Mouse (Mus musculus) limb, embryonic 15.5 days (tissue): ENCODE data around the gene Hoxc13. TPM values are rescaled to one million over a fixed set of nuclear protein-coding genes. Genes with fewer than 3 reads are reported as not detected.

Experiments
- ATAC-seq: fragments of 200-750 bp; cut with Nextera tagmentation; 2 replicates; pipeline ENCODE4 v1.8.0; 2017; ENCODE audit warnings: low read depth, moderate TSS enrichment; ENCODE audit not compliant: insufficient number of reproducible peaks, low FRiP score, low TSS enrichment
- H3K27ac ChIP-seq: fragments of 300-500 bp; sonication (generic); 2 replicates; pipeline ENCODE4 v1.5.1; 2015; ENCODE audit warnings: moderate library complexity, mild to moderate bottlenecking, inconsistent platforms
- H3K27me3 ChIP-seq: fragments of 300-500 bp; sonication (generic); 2 replicates; pipeline ENCODE4 v1.6.1; 2015; ENCODE audit warnings: inconsistent platforms
- H3K36me3 ChIP-seq: fragments of 300-500 bp; sonication (generic); 2 replicates; pipeline ENCODE4 v1.6.1; 2015; ENCODE audit warnings: inconsistent platforms
- H3K4me1 ChIP-seq: fragments of 300-500 bp; sonication (generic); 2 replicates; pipeline ENCODE4 v1.6.1; 2015; ENCODE audit warnings: inconsistent platforms
- H3K4me2 ChIP-seq: fragments of 300-500 bp; sonication (generic); 2 replicates; pipeline ENCODE4 v1.6.1; 2015; ENCODE audit warnings: mild to moderate bottlenecking, inconsistent platforms
- H3K4me3 ChIP-seq: fragments of 300-500 bp; sonication (generic); 2 replicates; pipeline ENCODE4 v1.5.1; 2015; ENCODE audit warnings: mild to moderate bottlenecking, inconsistent platforms
- H3K9ac ChIP-seq: fragments of 300-500 bp; sonication (generic); 2 replicates; pipeline ENCODE4 v1.6.1; 2015; ENCODE audit warnings: inconsistent platforms
- H3K9me3 ChIP-seq: fragments of 300-500 bp; sonication (generic); 2 replicates; pipeline ENCODE4 v1.6.1; 2016; ENCODE audit warnings: inconsistent platforms
- WGBS: fragments of 180-500 bp; shearing (Covaris S2); methylation state at CpG from one replicate; pipeline ENCODE4 v1.1.7; 2015; 5-methylcytosine and 5-hydroxymethylcytosine counted together
- polyA plus RNA-seq: library from polyadenylated mRNA; unstranded; fragments of >200 nt; fragmentation: Nextera tagmentation; extraction: Ambion mirVana; gene quantifications from 2 replicates; pipeline ENCODE4 v1.2.1, GENCODE M21; 2015

Hoxc13 gene
- polyA plus RNA-seq, 1 experiment from 2014 or later, result 7.7 TPM

- WGBS, result 8% methylated on average over 34 of the region's 34 CpGs
- no peak for ATAC-seq
- Histone ChIP-seq H3K4me1 (peaks cover 28% of the 10 kb centered on the region), H3K4me3 (peak overlapping the region; percentile 6; the same call in 1 of the 2 replicates), H3K36me3 (no peaks in the 10 kb centered on the region), H3K4me2 (peak overlapping the region; percentile 31), H3K27me3 (peaks cover 96% of the 10 kb centered on the region), H3K9me3 (no peaks in the 10 kb centered on the region), H3K9ac (no peak overlapping the region), H3K27ac (no peak overlapping the region)
These were observed 18.6 kb downstream of the Hoxc13 start for GRCm38 (mm10) chr15:102939256-102940155.

DNA sequence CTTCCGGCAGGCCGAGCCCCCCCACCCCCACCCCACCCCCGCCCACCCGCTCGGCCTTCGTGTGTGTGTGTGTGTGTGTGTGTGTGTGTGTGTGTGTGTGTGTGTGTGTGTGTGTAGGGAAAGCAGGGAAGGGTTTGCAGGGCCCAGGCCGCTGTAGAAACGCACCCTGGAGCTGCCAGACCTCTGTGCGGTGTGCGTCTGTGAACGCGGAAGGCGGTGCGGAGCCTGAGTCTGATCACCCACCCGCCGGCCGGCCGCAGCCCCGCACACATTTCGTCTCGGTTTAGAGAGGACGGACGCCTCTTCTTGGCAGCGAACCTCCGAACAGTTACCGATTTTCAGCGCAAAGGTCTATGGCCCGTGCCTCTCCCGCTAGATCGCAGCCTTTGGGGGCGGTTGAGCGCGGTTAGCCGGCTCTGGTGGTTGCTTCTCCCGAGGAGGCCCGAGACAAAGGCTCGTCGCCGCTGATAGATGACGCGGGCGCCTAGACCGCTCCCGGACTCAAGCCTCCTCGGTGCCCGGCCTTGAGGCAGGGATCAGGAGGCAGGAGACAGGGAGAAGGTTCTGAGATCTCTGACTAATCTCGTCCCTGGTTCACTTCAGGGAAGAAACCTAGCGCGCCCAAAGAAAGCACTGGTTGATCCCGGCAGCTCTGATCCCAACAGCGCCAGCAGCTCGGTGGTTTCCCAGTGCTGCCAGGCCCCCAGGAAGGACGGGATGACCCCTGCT lies 22.0 kb downstream of the Hoxc13 start:
- Histone ChIP-seq H3K36me3 (no peaks in the 10 kb centered on the region), H3K9ac (no peak overlapping the region), H3K9me3 (no peaks in the 10 kb centered on the region), H3K27ac (no peak overlapping the region), H3K4me1 (peaks cover 17% of the 10 kb centered on the region), H3K4me2 (peak overlapping the region; percentile 48), H3K27me3 (peaks cover 95% of the 10 kb centered on the region), H3K4me3 (peak overlapping the region; percentile 33)
- no peak for ATAC-seq
- 2% methylated on average over 51 of the region's 53 CpGs for WGBS

DNA sequence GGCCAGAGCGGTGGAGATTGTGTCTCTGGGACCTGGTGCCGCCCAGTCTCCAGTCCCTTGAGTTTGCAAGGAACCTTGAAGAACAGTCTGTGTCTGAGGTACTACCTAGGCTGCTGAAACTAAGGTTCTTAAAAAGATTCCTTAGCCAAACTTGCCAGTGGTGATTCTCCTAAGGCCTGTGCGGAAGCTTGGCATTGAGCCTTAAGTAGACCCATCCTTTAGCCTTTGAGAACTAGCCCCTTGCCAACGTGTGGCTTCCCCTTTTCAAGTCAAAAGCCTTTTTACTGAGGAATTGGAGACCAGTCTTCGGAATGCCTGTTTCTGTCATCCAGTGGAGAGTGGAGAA lies 22.5 kb downstream of the Hoxc13 start:
- 15% methylated on average over 5 of the region's 5 CpGs for WGBS
- peaks cover 17% of the 10 kb centered on the region for H3K4me1 ChIP-seq
- H3K36me3 ChIP-seq, result no peaks in the 10 kb centered on the region
- ATAC-seq, result no peak
- no peak overlapping the region for H3K9ac ChIP-seq
- no peak overlapping the region for H3K27ac ChIP-seq
- no peaks in the 10 kb centered on the region for H3K9me3 ChIP-seq
- H3K27me3 ChIP-seq, result peaks cover 95% of the 10 kb centered on the region
- H3K4me2 ChIP-seq, result peak overlapping the region; percentile 48
- peak overlapping the region; percentile 33 for H3K4me3 ChIP-seq

DNA sequence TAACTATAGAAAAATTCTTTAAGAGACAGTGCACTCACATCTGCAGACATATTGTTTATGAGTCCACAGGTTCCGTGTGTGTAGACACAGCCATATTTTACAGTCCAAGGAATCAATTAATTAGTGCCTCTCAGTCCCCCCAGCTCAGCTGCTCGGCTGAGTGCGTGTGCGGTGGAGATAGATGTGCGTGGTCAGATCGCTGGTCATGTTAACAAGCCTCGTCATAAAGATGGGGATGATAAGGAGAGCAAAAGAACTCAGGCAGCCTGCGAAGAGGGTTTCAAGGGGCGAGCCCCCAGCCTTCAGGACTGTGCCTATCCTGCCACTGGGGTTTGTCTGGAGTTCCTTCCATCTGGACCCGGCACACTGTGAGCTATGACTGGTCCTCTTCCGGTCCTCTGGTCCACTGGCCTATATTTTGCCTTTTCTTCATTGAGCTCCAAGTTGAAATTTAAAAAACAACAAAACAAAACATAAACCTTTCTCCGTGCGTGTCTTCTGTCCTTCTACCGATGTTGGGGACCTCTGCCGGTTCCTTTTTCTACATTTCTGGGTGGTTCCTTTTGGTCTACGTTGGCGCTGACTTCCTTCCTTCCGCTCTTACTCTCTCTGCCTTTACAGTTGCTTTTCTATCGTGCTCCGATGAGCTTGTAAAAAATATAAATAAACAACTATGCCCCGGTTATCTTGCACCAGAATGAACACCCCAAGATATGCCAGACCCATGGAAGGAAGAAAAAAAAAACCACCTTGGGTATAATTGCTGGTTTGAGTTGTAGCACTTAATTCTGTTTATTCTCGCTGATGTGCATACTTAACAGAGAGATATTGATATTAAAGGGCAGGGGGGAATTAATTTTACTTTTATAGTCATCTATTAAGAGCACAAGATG lies 24.5 kb downstream of the Hoxc13 start:
- Histone ChIP-seq H3K27ac (no peak overlapping the region), H3K36me3 (no peaks in the 10 kb centered on the region), H3K27me3 (peaks cover 90% of the 10 kb centered on the region), H3K4me3 (no peak overlapping the region), H3K4me1 (peaks cover 12% of the 10 kb centered on the region), H3K4me2 (no peak overlapping the region), H3K9ac (no peak overlapping the region), H3K9me3 (no peaks in the 10 kb centered on the region)
- 19% methylated on average over 22 of the region's 22 CpGs for WGBS
- no peak for ATAC-seq

DNA sequence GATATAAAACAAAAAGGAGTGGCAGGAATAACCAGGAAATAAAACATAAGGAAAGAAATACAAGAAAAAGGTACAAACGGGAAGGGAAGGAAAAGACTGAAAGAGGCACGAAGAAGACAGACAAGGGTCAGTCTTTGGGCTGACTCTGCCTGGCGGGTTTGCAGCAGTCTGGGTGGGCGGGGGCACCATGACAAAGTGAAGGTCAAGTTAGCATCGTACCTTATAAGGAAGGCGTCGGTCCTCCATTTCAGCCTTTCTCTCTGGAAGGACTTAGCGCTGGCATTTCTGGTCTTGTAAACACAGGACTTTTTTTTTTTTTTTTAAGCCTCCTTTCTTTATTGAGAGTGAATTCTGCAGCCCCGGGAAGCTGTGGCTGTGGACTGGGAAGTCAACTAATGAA lies 26.4 kb downstream of the Hoxc13 start:
- Histone ChIP-seq H3K27me3 (peaks cover 90% of the 10 kb centered on the region), H3K27ac (no peak overlapping the region), H3K4me1 (peaks cover 12% of the 10 kb centered on the region), H3K4me3 (no peak overlapping the region), H3K4me2 (peak overlapping the region; percentile 14; the same call in 1 of the 2 replicates), H3K36me3 (no peaks in the 10 kb centered on the region), H3K9me3 (no peaks in the 10 kb centered on the region), H3K9ac (no peak overlapping the region)
- WGBS, result 6% methylated on average over 9 of the region's 9 CpGs
- ATAC-seq, result no peak

DNA sequence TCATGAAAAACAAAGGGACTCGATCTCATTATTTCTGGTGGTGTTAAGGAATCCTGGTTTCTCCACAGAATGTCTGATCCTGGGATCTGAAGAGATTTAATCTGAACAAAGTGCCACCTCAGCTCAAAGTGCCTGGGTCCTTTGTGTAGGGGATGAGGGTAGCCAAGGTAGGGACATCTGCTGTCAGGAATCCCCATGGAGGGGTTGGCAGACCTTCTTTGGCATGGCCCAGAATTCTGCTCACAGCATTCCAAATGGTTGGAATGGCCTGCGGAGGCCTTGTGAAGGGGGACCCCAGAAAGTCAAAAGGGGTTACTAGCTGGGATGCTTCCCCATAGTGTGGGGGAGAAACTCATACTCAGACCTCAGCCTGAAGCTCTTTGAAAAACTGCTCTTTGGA lies 27.9 kb downstream of the Hoxc13 start:
- H3K27me3 ChIP-seq, result peaks cover 93% of the 10 kb centered on the region
- 27% methylated on average over 2 of the region's 2 CpGs for WGBS
- no peak overlapping the region for H3K9ac ChIP-seq
- H3K36me3 ChIP-seq, result no peaks in the 10 kb centered on the region
- H3K4me3 ChIP-seq, result no peak overlapping the region
- peaks cover 2% of the 10 kb centered on the region; the same call in 1 of the 2 replicates for H3K4me1 ChIP-seq
- H3K4me2 ChIP-seq, result no peak overlapping the region
- H3K9me3 ChIP-seq, result no peaks in the 10 kb centered on the region
- no peak overlapping the region for H3K27ac ChIP-seq
- ATAC-seq, result no peak

- no peak overlapping the region for H3K9ac ChIP-seq
- no peak overlapping the region for H3K27ac ChIP-seq
- H3K9me3 ChIP-seq, result no peaks in the 10 kb centered on the region
These were observed 28.8 kb downstream of the Hoxc13 start for GRCm38 (mm10) chr15:102949696-102950095.

GRCm38 (mm10) chr15:102950877-102951276 lies 30.0 kb downstream of the Hoxc13 start:
- no peak overlapping the region for H3K4me2 ChIP-seq
- no peak overlapping the region for H3K27ac ChIP-seq
- no peaks in the 10 kb centered on the region for H3K36me3 ChIP-seq
- no peak for ATAC-seq
- 22% methylated on average over 2 of the region's 2 CpGs for WGBS
- H3K9ac ChIP-seq, result no peak overlapping the region
- H3K4me1 ChIP-seq, result peaks cover 15% of the 10 kb centered on the region
- H3K4me3 ChIP-seq, result no peak overlapping the region; the same call in 1 of the 2 replicates
- no peaks in the 10 kb centered on the region for H3K9me3 ChIP-seq
- peaks cover 91% of the 10 kb centered on the region for H3K27me3 ChIP-seq

More at GRCm38 (mm10) chr15:102949696-102950095, 28.8 kb downstream of the Hoxc13 start:
- no peak overlapping the region for H3K4me2 ChIP-seq
- 5% methylated on average over 20 of the region's 20 CpGs for WGBS
- H3K4me3 ChIP-seq, result no peak overlapping the region
- ATAC-seq, result no peak
- no peaks in the 10 kb centered on the region for H3K36me3 ChIP-seq
- peaks cover 8% of the 10 kb centered on the region for H3K4me1 ChIP-seq
- H3K27me3 ChIP-seq, result peaks cover 93% of the 10 kb centered on the region

DNA sequence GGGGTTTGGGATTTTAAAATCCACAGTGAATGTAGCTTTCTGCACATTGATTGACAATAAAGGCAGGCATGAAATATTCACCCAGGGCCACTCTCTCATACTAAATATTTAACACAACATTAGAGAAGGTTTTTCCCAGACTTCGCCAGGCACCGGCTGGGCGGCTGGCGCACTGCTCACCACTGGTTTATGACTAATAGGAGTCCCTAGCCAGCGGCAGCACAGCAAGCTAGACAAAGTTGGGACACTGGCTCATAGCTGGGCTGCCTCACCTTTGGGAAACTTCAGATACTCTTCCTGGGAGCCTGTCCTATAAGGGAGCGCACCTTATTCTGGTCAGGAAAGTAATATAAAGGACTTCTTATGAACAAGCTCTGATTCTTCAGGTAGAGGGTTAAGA lies 32.7 kb downstream of the Hoxc13 start:
- Histone ChIP-seq H3K9me3 (no peaks in the 10 kb centered on the region), H3K27me3 (peaks cover 89% of the 10 kb centered on the region), H3K4me2 (peak overlapping the region; percentile 43; the same call in 1 of the 2 replicates), H3K27ac (no peak overlapping the region), H3K9ac (no peak overlapping the region), H3K4me1 (peaks cover 19% of the 10 kb centered on the region), H3K36me3 (no peaks in the 10 kb centered on the region), H3K4me3 (peak overlapping the region; percentile 45; the same call in 1 of the 2 replicates)
- ATAC-seq, result no peak
- 11% methylated on average over 6 of the region's 6 CpGs for WGBS

DNA sequence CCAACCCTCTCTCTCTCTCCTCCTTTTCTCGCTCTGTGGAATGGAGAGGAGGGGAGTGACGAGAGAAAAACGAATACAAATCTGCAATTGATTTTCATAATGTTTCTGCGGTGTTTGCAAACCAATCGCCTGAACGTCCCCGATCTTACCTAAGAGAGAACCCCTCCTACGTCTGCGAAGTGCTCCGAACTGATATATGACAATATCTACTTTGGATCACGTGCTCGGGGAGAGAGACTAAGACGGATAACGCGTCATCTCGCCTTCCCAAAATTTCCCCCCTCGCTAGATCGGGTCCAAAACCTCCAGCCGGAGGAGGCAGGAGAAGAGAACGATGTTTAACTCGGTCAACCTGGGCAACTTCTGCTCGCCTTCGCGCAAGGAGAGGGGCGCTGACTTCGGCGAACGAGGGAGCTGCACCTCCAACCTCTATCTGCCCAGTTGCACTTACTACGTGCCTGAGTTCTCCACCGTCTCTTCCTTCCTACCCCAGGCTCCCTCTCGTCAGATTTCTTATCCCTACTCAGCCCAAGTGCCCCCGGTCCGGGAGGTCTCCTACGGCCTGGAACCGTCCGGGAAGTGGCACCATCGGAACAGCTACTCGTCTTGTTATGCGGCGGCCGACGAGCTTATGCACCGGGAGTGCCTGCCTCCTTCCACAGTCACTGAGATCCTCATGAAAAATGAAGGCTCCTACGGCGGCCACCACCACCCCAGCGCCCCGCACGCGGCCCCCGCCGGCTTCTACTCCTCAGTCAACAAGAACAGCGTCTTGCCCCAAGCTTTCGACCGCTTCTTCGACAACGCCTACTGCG lies 33.5 kb downstream of the Hoxc13 start, which contains the start of gene Hoxc11:
Gene Hoxc11, plus strand, starts transcription at position 236 of the 815 bp plus-strand sequence.
- H3K4me1 ChIP-seq, result peaks cover 19% of the 10 kb centered on the region
- H3K9ac ChIP-seq, result peak within 1 kb of the TSS; percentile 33
- H3K4me3 ChIP-seq, result peak within 1 kb of the TSS; percentile 45
- peak within 1 kb of the TSS; percentile 43 for H3K4me2 ChIP-seq
- ATAC-seq, result no peak
- under 1% methylated on average over 56 of the region's 57 CpGs for WGBS
- no peaks in the 10 kb centered on the region for H3K9me3 ChIP-seq
- H3K27me3 ChIP-seq, result peaks cover 81% of the 10 kb centered on the region
- no peaks in the 10 kb centered on the region for H3K36me3 ChIP-seq
- peak within 1 kb of the TSS; percentile 57 for H3K27ac ChIP-seq

DNA sequence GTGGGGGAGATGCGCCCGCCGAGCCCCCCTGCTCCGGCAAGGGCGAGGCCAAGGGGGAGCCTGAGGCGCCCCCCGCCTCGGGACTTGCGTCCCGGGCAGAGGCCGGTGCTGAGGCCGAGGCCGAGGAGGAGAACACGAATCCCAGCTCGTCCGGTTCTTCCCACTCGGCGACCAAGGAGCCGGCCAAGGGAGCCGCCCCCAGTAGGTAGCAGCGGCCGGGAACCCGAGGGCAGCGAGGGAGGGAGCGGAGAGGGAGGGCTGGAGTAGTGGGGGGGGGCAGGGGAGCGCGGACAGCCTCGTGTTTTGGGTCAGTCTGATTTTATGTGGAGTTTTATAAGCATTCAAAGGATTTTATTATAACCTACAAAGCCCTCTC lies 34.1 kb downstream of the Hoxc13 start:
- peaks cover 25% of the 10 kb centered on the region for H3K4me1 ChIP-seq

More for the DNA sequence above, 34.1 kb downstream of the Hoxc13 start:
- no peaks in the 10 kb centered on the region for H3K9me3 ChIP-seq
- H3K36me3 ChIP-seq, result no peaks in the 10 kb centered on the region
- peak overlapping the region; percentile 45 for H3K4me3 ChIP-seq
- H3K27ac ChIP-seq, result peak overlapping the region; percentile 57
- WGBS, result 2% methylated on average over 28 of the region's 28 CpGs
- peak overlapping the region; percentile 33 for H3K9ac ChIP-seq
- H3K27me3 ChIP-seq, result peaks cover 84% of the 10 kb centered on the region
- ATAC-seq, result no peak
- H3K4me2 ChIP-seq, result peak overlapping the region; percentile 43
